Mouse (Mus musculus) myocyte (in vitro differentiated cells): ENCODE measurements around the gene Ppp2ca. TPM values are rescaled to one million over a fixed set of nuclear protein-coding genes. Genes with fewer than 3 reads are reported as not detected.
"Not testable (repeated sequence)": the region's sequence is repeated elsewhere in the genome, so short reads cannot be mapped to it uniquely, and the experiment has no call there.

Experiments
- H3K27me3 ChIP-seq: one replicate; pipeline ENCODE4 v1.6.1; 2011; ENCODE audit not compliant: control insufficient read depth, insufficient read depth, insufficient read length
- H3K36me3 ChIP-seq: one replicate; pipeline ENCODE4 v1.6.1; 2011; ENCODE audit not compliant: control insufficient read depth, insufficient read depth
- H3K4me2 ChIP-seq: one replicate; pipeline ENCODE4 v1.6.1; 2011; ENCODE audit warnings: low read depth, control low read depth
- H3K4me3 ChIP-seq: one replicate; pipeline ENCODE4 v1.5.1; 2011; ENCODE audit warnings: mild to moderate bottlenecking, control low read depth, moderate library complexity
- H3K79me2 ChIP-seq: one replicate; pipeline ENCODE4 v1.6.1; 2011; ENCODE audit not compliant: control insufficient read depth, insufficient read depth
- H3ac ChIP-seq: one replicate; pipeline ENCODE4 v1.6.1; 2011; ENCODE audit not compliant: control insufficient read depth, insufficient read length
- CEBPB ChIP-seq: IDR thresholded peaks from 2 replicates; pipeline ENCODE4 v1.6.1; 2011; ENCODE audit warnings: mild to moderate bottlenecking, moderate library complexity; ENCODE audit not compliant: poor library complexity, insufficient read depth, severe bottlenecking
- E2F4 ChIP-seq: IDR thresholded peaks from one replicate; pipeline ENCODE4 v1.6.1; 2011; ENCODE audit warnings: mild to moderate bottlenecking, control low read depth, moderate library complexity; ENCODE audit not compliant: insufficient read depth
- MAX ChIP-seq: IDR thresholded peaks from one replicate; pipeline ENCODE4 v1.6.1; 2011; ENCODE audit warnings: low read depth, mild to moderate bottlenecking, control low read depth
- MYOD1 ChIP-seq, 3 experiments: IDR thresholded peaks; one replicate each; pipeline ENCODE4 v1.6.1; 2011; ENCODE audit warnings: control low read depth in 2 of 3, low read depth in 2 of 3, mild to moderate bottlenecking in 2 of 3, moderate library complexity in 1 of 3; ENCODE audit not compliant: insufficient read length in 2 of 3, control insufficient read depth in 1 of 3
- MYOG ChIP-seq, 3 experiments: IDR thresholded peaks; one replicate each; pipeline ENCODE4 v1.6.1; 2011; ENCODE audit warnings: control low read depth in 2 of 3, low read depth in 2 of 3, mild to moderate bottlenecking in 2 of 3; ENCODE audit not compliant: insufficient read length in 2 of 3, control insufficient read depth in 1 of 3, insufficient read depth in 1 of 3
- POLR2A ChIP-seq: IDR thresholded peaks from one replicate; pipeline ENCODE4 v1.6.1; 2011; ENCODE audit warnings: low read depth, mild to moderate bottlenecking, control low read depth, moderate library complexity; ENCODE audit not compliant: insufficient read length
- POLR2AphosphoS2 ChIP-seq: IDR thresholded peaks from one replicate; pipeline ENCODE4 v1.6.1; 2011; ENCODE audit warnings: low read depth, control low read depth; ENCODE audit not compliant: insufficient read length
- REST ChIP-seq: IDR thresholded peaks from one replicate; pipeline ENCODE4 v1.6.1; 2011; ENCODE audit warnings: mild to moderate bottlenecking, control low read depth, moderate library complexity; ENCODE audit not compliant: insufficient read depth, insufficient read length
- SRF ChIP-seq: IDR thresholded peaks from one replicate; pipeline ENCODE4 v1.6.1; 2011; ENCODE audit warnings: low read depth; ENCODE audit not compliant: control insufficient read depth, insufficient read length
- TCF12 ChIP-seq: IDR thresholded peaks from one replicate; pipeline ENCODE4 v1.6.1; 2011; ENCODE audit warnings: mild to moderate bottlenecking, control low read depth; ENCODE audit not compliant: poor library complexity, insufficient read depth, severe bottlenecking
- TCF3 ChIP-seq: IDR thresholded peaks from one replicate; pipeline ENCODE4 v1.6.1; 2011; ENCODE audit warnings: low read depth, control low read depth; ENCODE audit not compliant: insufficient read length
- USF1 ChIP-seq: IDR thresholded peaks from one replicate; pipeline ENCODE4 v1.6.1; 2011; ENCODE audit warnings: low read depth, mild to moderate bottlenecking, control low read depth, moderate library complexity
- polyA plus RNA-seq: library from polyadenylated mRNA; unstranded; fragments of >200 nt; fragmentation: generic; extraction: Trizol; gene quantifications from one replicate; pipeline ENCODE4 v1.2.1, GENCODE M21; 2012; ENCODE audit warnings: missing spikeins

Ppp2ca gene
- polyA plus RNA-seq, 1 experiment: 56.4 TPM

DNA sequence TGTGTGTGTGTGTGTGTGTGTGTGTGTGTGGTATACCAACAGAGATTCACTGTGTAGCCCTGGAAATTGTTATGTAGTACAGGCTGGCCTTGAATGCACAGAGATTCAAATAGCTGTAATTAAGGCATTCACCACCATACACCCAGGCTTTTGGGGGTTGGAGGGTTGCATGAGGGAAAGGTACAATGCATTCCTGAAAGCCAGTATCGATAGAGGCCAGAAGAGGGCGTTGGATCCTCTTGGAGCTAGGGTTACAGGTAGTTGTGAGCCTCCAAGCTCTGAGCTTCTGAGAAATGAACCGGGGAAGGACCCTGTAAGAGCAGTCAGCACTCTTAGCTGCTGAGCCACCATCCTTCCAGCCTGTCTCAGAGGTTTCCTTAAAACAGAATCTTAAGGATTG is 30.7 kb downstream of the Ppp2ca start:
- Histone ChIP-seq H3K4me2 (no peak overlapping the region), H3K79me2 (no peaks in the 10 kb centered on the region), H3K27me3 (no peaks in the 10 kb centered on the region), H3K36me3 (peaks cover 9% of the 10 kb centered on the region), H3ac (no peak overlapping the region), H3K4me3 (no peak overlapping the region)
- peak; percentile 1 for TF ChIP-seq POLR2AphosphoS2
- no peak for TF ChIP-seq TCF3

DNA sequence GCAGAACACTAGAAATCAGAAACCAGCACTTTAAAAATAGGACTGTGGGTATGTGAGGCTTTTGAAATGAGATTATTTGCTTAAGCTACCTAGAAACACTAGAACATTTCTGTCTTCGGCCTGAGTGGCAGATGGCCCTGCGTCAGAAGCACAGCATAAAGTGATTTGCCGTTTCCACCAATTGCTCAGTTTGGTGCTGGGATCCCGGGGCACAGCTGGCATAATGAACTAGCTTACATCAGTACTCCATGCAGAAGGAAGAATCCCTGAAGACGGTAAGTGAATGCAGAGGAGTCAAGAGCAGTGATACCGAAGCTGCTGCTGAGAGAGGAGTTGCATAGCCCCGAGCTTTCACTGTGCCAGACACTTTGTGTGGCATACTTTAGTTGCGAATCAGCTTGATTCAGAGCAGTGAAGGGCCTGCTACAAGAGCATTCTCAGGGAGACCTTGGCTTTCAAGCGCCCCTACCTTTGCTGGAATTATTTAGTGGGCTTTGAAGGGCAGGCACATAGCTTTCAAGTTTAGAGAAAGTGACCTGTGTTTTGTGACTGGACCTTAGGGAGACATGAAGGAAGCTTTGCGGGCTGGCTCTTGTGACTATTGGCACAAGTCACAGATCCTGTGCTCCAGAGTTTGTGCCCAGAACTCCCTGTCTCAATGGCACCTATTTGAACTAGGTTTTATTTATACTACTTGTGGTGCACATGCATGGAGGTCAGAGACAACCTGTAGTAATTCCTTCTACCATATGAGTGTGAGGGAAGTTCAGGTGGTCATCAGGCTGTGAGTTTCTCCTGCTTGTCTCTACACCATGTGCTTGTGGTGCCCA is 31.4 kb downstream of the Ppp2ca start:
- Histone ChIP-seq H3K36me3 (peaks cover 2% of the 10 kb centered on the region), H3K4me3 (no peak overlapping the region), H3K27me3 (no peaks in the 10 kb centered on the region), H3ac (no peak overlapping the region), H3K79me2 (no peaks in the 10 kb centered on the region), H3K4me2 (no peak overlapping the region)
- TF ChIP-seq POLR2A (no peak), USF1 (no peak), SRF (no peak), POLR2AphosphoS2 (peak; percentile 62), REST (no peak), E2F4 (no peak), CEBPB (no peak)

DNA sequence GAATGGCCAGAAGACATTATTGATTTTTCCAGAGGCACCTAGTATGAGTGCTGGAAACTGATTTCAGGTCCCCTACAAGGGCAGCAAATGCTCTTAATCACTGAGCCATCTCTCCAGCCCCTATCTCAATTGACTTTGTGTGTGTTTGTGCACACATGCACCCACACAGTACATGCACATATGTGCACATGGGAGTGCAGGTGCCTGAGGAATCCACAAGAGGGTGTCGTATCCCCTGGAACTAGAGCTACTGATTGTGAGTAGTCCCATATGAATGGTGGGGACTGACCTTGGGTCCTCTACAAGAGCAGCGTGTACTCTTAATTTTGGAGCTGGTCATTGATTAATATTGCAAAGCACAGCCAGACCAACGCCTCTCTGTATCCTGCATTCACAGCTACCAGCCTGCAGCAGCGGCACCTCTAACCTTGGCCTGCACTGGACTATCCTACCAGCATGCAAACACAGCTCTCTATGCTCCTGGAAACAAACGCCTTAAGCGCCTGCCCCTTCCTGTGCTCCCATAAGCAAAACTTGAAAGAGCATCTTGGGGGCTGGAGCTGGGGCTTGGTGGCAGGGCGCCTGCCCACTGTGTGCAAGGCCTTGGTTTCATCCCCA is 32.1 kb downstream of the Ppp2ca start:
- H3ac ChIP-seq: no peak overlapping the region
- H3K4me2 ChIP-seq: no peak overlapping the region
- no peaks in the 10 kb centered on the region for H3K36me3 ChIP-seq
- H3K79me2 ChIP-seq: no peaks in the 10 kb centered on the region
- H3K4me3 ChIP-seq: no peak overlapping the region
- no peak for TF ChIP-seq MYOD1 (IDR thresholded peaks at IDR 0.05; ENCODE audit: control insufficient read depth in 1 of 3, insufficient read length in 2 of 3, low read depth in 2 of 3)
- peak; percentile 77 for TF ChIP-seq POLR2AphosphoS2
- no peak for TF ChIP-seq E2F4
- TF ChIP-seq POLR2A: peak; percentile 13
- no peak for TF ChIP-seq USF1
- no peak for TF ChIP-seq REST
- no peaks in the 10 kb centered on the region for H3K27me3 ChIP-seq

DNA sequence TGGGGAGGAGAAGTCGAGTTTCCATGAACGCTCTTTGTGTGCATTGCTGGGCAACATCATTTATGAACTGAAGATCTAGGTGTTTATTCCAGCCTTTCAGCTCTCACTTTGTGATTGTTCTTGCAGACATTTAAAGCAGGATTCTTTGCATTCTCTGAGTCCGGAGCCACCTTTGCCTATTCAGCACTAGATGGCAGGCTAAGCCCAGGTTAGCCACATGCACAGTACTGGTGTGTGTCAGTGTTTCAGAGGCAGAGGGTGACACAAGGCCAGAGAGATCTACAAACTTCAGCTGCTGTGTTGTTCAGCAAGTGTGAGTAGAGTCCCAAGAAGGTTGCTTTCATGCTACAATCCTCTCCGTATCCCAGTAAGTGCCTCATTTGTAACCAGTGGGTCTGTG is 45.2 kb downstream of the Ppp2ca start:
- H3K79me2 ChIP-seq, H3K4me3 ChIP-seq, H3K27me3 ChIP-seq, H3ac ChIP-seq, H3K36me3 ChIP-seq, H3K4me2 ChIP-seq: not testable (repeated sequence)

DNA sequence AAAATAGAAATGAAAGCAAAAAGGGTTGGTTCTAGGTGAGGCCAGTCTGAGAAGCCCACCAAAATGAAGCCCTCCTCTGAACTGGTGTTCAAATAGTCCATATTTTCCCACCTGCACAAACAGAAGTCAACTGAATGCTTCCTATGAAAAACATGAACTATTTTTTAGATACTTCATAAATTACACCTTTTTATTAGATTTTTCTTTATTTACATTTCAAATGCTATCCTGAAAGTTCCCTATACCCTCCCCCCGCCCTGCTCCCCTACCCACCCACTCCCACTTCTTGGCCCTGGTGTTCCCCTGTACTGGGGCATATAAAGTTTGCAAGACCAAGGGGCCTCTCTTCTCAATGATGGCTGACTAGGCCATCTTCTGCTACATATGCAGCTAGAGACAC is 46.9 kb downstream of the Ppp2ca start, which contains the start of gene Olfr1373:
TSS of gene Olfr1373 (minus strand) at position 101 of the 400 bp plus-strand sequence.
- not testable (repeated sequence) for H3K27me3 ChIP-seq, H3K79me2 ChIP-seq, H3K4me2 ChIP-seq, H3K4me3 ChIP-seq, H3ac ChIP-seq, H3K36me3 ChIP-seq

DNA sequence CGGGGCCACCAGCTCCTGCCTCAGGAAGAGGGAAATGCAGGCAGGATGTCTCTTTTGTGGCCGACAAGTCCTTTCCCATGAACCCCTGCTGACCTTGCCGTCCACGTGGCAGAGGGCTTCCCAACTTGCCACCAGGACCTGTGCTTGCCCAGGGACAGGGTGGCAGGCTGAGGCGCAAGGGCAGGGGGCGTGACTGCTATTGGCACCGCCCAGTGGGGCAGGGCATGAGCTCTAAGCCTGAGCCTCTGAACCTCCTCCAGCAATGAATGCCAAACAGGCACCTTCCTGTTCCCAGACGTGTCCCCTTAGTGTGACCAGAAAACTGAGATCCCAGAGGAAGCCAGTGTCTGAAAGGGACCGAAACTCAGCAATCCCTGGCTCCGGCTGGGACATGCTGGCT is 65.4 kb downstream of the Ppp2ca start:
- no peak overlapping the region for H3K4me2 ChIP-seq
- peaks cover 20% of the 10 kb centered on the region for H3K27me3 ChIP-seq
- H3K79me2 ChIP-seq: no peaks in the 10 kb centered on the region
- TF ChIP-seq E2F4 (no peak), POLR2AphosphoS2 (no peak), POLR2A (no peak), SRF (no peak), USF1 (no peak), TCF3 (no peak), REST (no peak), MYOG (IDR thresholded peaks at IDR 0.05; ENCODE audit: control insufficient read depth in 1 of 3, insufficient read depth in 1 of 3, insufficient read length in 2 of 3, low read depth in 2 of 3) (no peak), MYOD1 (IDR thresholded peaks at IDR 0.05; ENCODE audit: control insufficient read depth in 1 of 3, insufficient read length in 2 of 3, low read depth in 2 of 3) (no peak), MAX (no peak), CEBPB (no peak), TCF12 (no peak)
- H3ac ChIP-seq: no peak overlapping the region
- no peaks in the 10 kb centered on the region for H3K36me3 ChIP-seq
- H3K4me3 ChIP-seq: no peak overlapping the region
